Comparison of ENCODE assay signal across 17 mouse cellular contexts in the genomic region with DNA sequence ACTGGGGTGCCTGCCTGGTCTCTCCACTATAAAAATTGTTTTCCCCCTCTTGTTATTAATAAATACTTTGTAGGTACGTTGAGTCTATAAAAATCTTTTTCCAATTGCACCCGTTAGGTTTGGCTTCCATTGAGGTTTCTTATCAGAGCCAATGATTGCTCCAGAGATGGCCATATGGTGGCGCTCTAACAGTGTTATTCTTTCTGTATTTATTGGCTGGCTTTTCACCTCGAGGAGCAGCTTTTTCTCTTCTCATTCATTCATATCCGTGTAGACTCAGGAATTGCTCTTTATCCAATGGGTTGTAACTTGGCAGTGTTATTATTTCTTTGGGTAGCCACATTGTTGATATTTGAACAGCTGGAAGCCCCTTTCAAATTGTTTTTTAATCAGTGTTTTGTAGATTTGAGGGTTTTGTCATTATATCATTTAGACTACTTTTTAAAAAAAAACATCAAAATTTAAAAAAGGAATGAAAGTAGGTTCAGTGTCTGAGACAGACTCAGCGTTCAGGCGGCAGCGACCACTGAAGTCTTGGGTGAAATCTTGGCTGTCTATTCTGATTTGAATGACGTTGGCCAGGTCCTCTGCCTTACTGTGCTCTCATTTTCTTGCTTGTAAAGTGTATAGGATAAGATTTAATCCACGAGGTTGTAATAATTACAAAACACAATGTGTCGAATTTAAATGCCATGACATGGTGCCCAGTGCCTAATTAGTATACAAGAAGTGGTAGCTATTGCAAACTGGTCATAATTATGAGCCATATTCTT. TPM values are rescaled to one million over a fixed set of nuclear protein-coding genes. Genes with fewer than 3 reads are reported as not detected.
A peak's percentile ranks its signal among the peaks of the same experiment; 100 is the strongest.
DNase-seq lines count a peak whose midpoint lies in the region; ATAC-seq and TF ChIP-seq lines count a peak whose summit lies in the region.
"Had no signal": no experiment of that assay in that cellular context is flagged by ENCODE, and none has a peak within 500 bp of the region (broad histone marks: within the 10 kb centered on the region; RNA-seq: fewer than 3 reads in every experiment).

No protein-coding gene starts in this region.

- H3K27ac ChIP-seq in embryonic facial prominence, embryonic 11.5 days (replicated peaks; ENCODE audit: low read depth, low read length): no peak overlapping the region
- no peak overlapping the region for H3K27ac ChIP-seq in embryonic facial prominence, embryonic 10.5 days (replicated peaks)
- no peak overlapping the region for H3K27ac ChIP-seq in kidney, postnatal 0 days
- no peak overlapping the region for H3K27ac ChIP-seq in midbrain, postnatal 0 days (ENCODE audit: low read depth, low read length)
- H3K27ac ChIP-seq in midbrain, embryonic 14.5 days (replicated peaks; ENCODE audit: low read depth, low read length): no peak overlapping the region
- H3K27ac ChIP-seq in limb, embryonic 14.5 days (replicated peaks; ENCODE audit: low read depth, low read length): no peak overlapping the region
- H3K27ac ChIP-seq: forebrain, embryonic 10.5 days; liver, embryonic 15.5 days; midbrain, embryonic 13.5 days had no signal

- H3K9ac ChIP-seq in embryonic facial prominence, embryonic 11.5 days (replicated peaks; ENCODE audit: low read length): no peak overlapping the region
- no peak overlapping the region for H3K9ac ChIP-seq in kidney, postnatal 0 days (ENCODE audit: low read depth, low read length)
- H3K9ac ChIP-seq in midbrain, postnatal 0 days (replicated peaks; ENCODE audit: low read length, poor library complexity, severe bottlenecking): no peak overlapping the region
- H3K9ac ChIP-seq in midbrain, embryonic 14.5 days (replicated peaks; ENCODE audit: low read length): no peak overlapping the region
- H3K9ac ChIP-seq in limb, embryonic 14.5 days (ENCODE audit: low read depth, low read length, severe bottlenecking): no peak overlapping the region
- H3K9ac ChIP-seq: embryonic facial prominence, embryonic 12.5 days; limb, embryonic 12.5 days; liver, embryonic 15.5 days; midbrain, embryonic 13.5 days had no signal

- no peaks in the 10 kb centered on the region for H3K9me3 ChIP-seq in embryonic facial prominence, embryonic 11.5 days (replicated peaks; ENCODE audit: control insufficient read depth, low read length)
- no peaks in the 10 kb centered on the region for H3K9me3 ChIP-seq in embryonic facial prominence, embryonic 10.5 days
- H3K9me3 ChIP-seq in kidney, postnatal 0 days (replicated peaks; ENCODE audit: low read length): no peaks in the 10 kb centered on the region
- H3K9me3 ChIP-seq in midbrain, postnatal 0 days (ENCODE audit: low read length): no peaks in the 10 kb centered on the region
- H3K9me3 ChIP-seq in midbrain, embryonic 14.5 days (ENCODE audit: control insufficient read depth, low read length): no peaks in the 10 kb centered on the region
- no peaks in the 10 kb centered on the region for H3K9me3 ChIP-seq in limb, embryonic 14.5 days (ENCODE audit: control insufficient read depth, low read length)
- H3K9me3 ChIP-seq: embryonic facial prominence, embryonic 12.5 days; liver, embryonic 15.5 days; midbrain, embryonic 13.5 days had no signal

- TF ChIP-seq CTCF in kidney, postnatal 0 days (IDR thresholded peaks at IDR 0.05; ENCODE audit: low read depth): peak; percentile 51
- TF ChIP-seq CTCF in midbrain, postnatal 0 days (IDR thresholded peaks at IDR 0.05): peak; percentile 54

- H3K4me1 ChIP-seq in embryonic facial prominence, embryonic 11.5 days (ENCODE audit: control insufficient read depth, insufficient read depth, low read length): no peaks in the 10 kb centered on the region
- H3K4me1 ChIP-seq in embryonic facial prominence, embryonic 10.5 days: peaks cover 62% of the 10 kb centered on the region
- H3K4me1 ChIP-seq in kidney, postnatal 0 days (replicated peaks; ENCODE audit: insufficient read depth, low read length): 0 out of 2 replicates have a peak, but pooled peaks cover 9% of the 10 kb centered on the region
- 0 out of 2 replicates have a peak, but pooled peaks cover 2% of the 10 kb centered on the region for H3K4me1 ChIP-seq in midbrain, postnatal 0 days (ENCODE audit: insufficient read depth, low read length)
- H3K4me1 ChIP-seq in midbrain, embryonic 14.5 days (ENCODE audit: control insufficient read depth, insufficient read depth, low read length): no peaks in the 10 kb centered on the region
- peaks cover 34% of the 10 kb centered on the region for H3K4me1 ChIP-seq in limb, embryonic 14.5 days (ENCODE audit: control insufficient read depth, insufficient read depth, low read length)
- H3K4me1 ChIP-seq: liver, embryonic 15.5 days had no signal

- no peaks in the 10 kb centered on the region for H3K27me3 ChIP-seq in embryonic facial prominence, embryonic 11.5 days (ENCODE audit: control insufficient read depth, insufficient read depth, low read length)
- no peaks in the 10 kb centered on the region for H3K27me3 ChIP-seq in embryonic facial prominence, embryonic 10.5 days (replicated peaks; ENCODE audit: low read depth, poor library complexity, severe bottlenecking)
- no peaks in the 10 kb centered on the region for H3K27me3 ChIP-seq in kidney, postnatal 0 days (ENCODE audit: insufficient read depth, low read length)
- H3K27me3 ChIP-seq in midbrain, postnatal 0 days (ENCODE audit: insufficient read depth, low read length): no peaks in the 10 kb centered on the region
- H3K27me3 ChIP-seq in midbrain, embryonic 14.5 days (ENCODE audit: control insufficient read depth, insufficient read depth, low read length): 0 out of 2 replicates have a peak, but pooled peaks cover 4% of the 10 kb centered on the region
- H3K27me3 ChIP-seq in limb, embryonic 14.5 days (ENCODE audit: control insufficient read depth, insufficient read depth, low read length): no peaks in the 10 kb centered on the region
- H3K27me3 ChIP-seq: embryonic facial prominence, embryonic 12.5 days; liver, embryonic 15.5 days; midbrain, embryonic 13.5 days had no signal

- ATAC-seq in embryonic facial prominence, embryonic 11.5 days (replicated peaks; ENCODE audit: insufficient number of reproducible peaks, low FRiP score, low TSS enrichment, low read depth): no peak
- no peak for ATAC-seq in kidney, postnatal 0 days (replicated peaks; ENCODE audit: low FRiP score, low read depth)
- no peak for ATAC-seq in midbrain, postnatal 0 days (ENCODE audit: low FRiP score)
- ATAC-seq in midbrain, embryonic 14.5 days (ENCODE audit: low FRiP score, low TSS enrichment): no peak
- no peak for ATAC-seq in limb, embryonic 14.5 days (ENCODE audit: low FRiP score, low read depth)
- ATAC-seq: midbrain, embryonic 13.5 days had no signal

- H3K4me3 ChIP-seq in embryonic facial prominence, embryonic 11.5 days (ENCODE audit: low read depth, low read length): no peak overlapping the region
- H3K4me3 ChIP-seq in embryonic facial prominence, embryonic 10.5 days: no peak overlapping the region
- no peak overlapping the region for H3K4me3 ChIP-seq in kidney, postnatal 0 days (replicated peaks; ENCODE audit: low read depth, low read length)
- no peak overlapping the region for H3K4me3 ChIP-seq in midbrain, postnatal 0 days (ENCODE audit: low read depth, low read length)
- no peak overlapping the region for H3K4me3 ChIP-seq in midbrain, embryonic 14.5 days (replicated peaks; ENCODE audit: low read depth, low read length)
- no peak overlapping the region for H3K4me3 ChIP-seq in limb, embryonic 14.5 days (replicated peaks; ENCODE audit: low read length)
- H3K4me3 ChIP-seq: embryonic facial prominence, embryonic 12.5 days; forebrain, embryonic 10.5 days; limb, embryonic 12.5 days; liver, embryonic 15.5 days; midbrain, embryonic 13.5 days had no signal

- H3K36me3 ChIP-seq in embryonic facial prominence, embryonic 11.5 days (replicated peaks; ENCODE audit: control insufficient read depth, insufficient read depth, low read depth, low read length): no peaks in the 10 kb centered on the region
- no peaks in the 10 kb centered on the region for H3K36me3 ChIP-seq in embryonic facial prominence, embryonic 10.5 days (replicated peaks)
- no peaks in the 10 kb centered on the region for H3K36me3 ChIP-seq in kidney, postnatal 0 days (ENCODE audit: insufficient read depth, low read length)
- H3K36me3 ChIP-seq in midbrain, postnatal 0 days (ENCODE audit: insufficient read depth, low read length): no peaks in the 10 kb centered on the region
- no peaks in the 10 kb centered on the region for H3K36me3 ChIP-seq in midbrain, embryonic 14.5 days (ENCODE audit: control insufficient read depth, insufficient read depth, low read length)
- no peaks in the 10 kb centered on the region for H3K36me3 ChIP-seq in limb, embryonic 14.5 days (ENCODE audit: control insufficient read depth, insufficient read depth, low read length)
- H3K36me3 ChIP-seq: embryonic facial prominence, embryonic 12.5 days; forebrain, embryonic 10.5 days; limb, embryonic 12.5 days; liver, embryonic 15.5 days; midbrain, embryonic 13.5 days had no signal

- DNase-seq in embryonic facial prominence, embryonic 11.5 days (ENCODE audit: low spot score): peak; percentile 65
- no peak for DNase-seq in embryonic facial prominence, embryonic 10.5 days (ENCODE audit: low spot score)
- peak; percentile 59 for DNase-seq in kidney, postnatal 0 days (ENCODE audit: low spot score)
- DNase-seq in kidney, adult 8-10 months: no peak
- DNase-seq in midbrain, postnatal 0 days (ENCODE audit: low spot score): peak; percentile 33
- no peak for DNase-seq in midbrain, embryonic 14.5 days
- peak; percentile 64 for DNase-seq in limb, embryonic 14.5 days (ENCODE audit: low spot score)
- no peak for DNase-seq in urinary bladder, adult 18-20 months (ENCODE audit: low spot score in 2 of 2)
- DNase-seq: adrenal gland, postnatal 25 days; heart, postnatal 10 days; kidney, postnatal 14 days; thymus, adult 18-20 months had no signal

- 48% methylated on average over 11 of the region's 11 CpGs for WGBS in embryonic facial prominence, embryonic 11.5 days
- WGBS in embryonic facial prominence, embryonic 10.5 days: 60% methylated on average over 11 of the region's 11 CpGs
- 61% methylated on average over 11 of the region's 11 CpGs for WGBS in kidney, postnatal 0 days
- WGBS in midbrain, postnatal 0 days: 55% methylated on average over 11 of the region's 11 CpGs
- WGBS in midbrain, embryonic 14.5 days: 59% methylated on average over 11 of the region's 11 CpGs
- WGBS in limb, embryonic 14.5 days: 26% methylated on average over 11 of the region's 11 CpGs

- no peak for TF ChIP-seq POLR2A in limb, embryonic 14.5 days (IDR thresholded peaks at IDR 0.05; ENCODE audit: borderline replicate concordance, extremely low read depth, insufficient read depth, insufficient read length)

- H3K4me2 ChIP-seq in embryonic facial prominence, embryonic 11.5 days (ENCODE audit: low read depth, low read length): no peak overlapping the region
- no peak overlapping the region for H3K4me2 ChIP-seq in kidney, postnatal 0 days (ENCODE audit: low read length)
- no peak overlapping the region for H3K4me2 ChIP-seq in midbrain, postnatal 0 days (ENCODE audit: low read depth, low read length, poor library complexity, severe bottlenecking)
- no peak overlapping the region for H3K4me2 ChIP-seq in midbrain, embryonic 14.5 days (ENCODE audit: low read length)
- no peak overlapping the region for H3K4me2 ChIP-seq in limb, embryonic 14.5 days (replicated peaks; ENCODE audit: low read depth, low read length, severe bottlenecking)
- H3K4me2 ChIP-seq: embryonic facial prominence, embryonic 12.5 days; limb, embryonic 12.5 days; liver, embryonic 15.5 days; midbrain, embryonic 13.5 days had no signal

RNA-seq across cellular contexts. Expression of gene Llph, which starts 24.2 kb away (rescaled TPM):
- 49.1 and 56.4 TPM in 2 replicates for polyA plus RNA-seq in embryonic facial prominence, embryonic 11.5 days (2014; fragmentation: Nextera tagmentation; extraction: Ambion mirVana)
- polyA plus RNA-seq in embryonic facial prominence, embryonic 10.5 days (2016; fragmentation: Nextera tagmentation; extraction: Ambion mirVana): 68.1 and 70.4 TPM in 2 replicates
- polyA plus RNA-seq in kidney, postnatal 0 days (2015; fragmentation: Nextera tagmentation; extraction: Ambion mirVana): 53.3 and 54.3 TPM in 2 replicates
- 4.0 and 6.2 TPM in 2 replicates for total RNA-seq in midbrain, postnatal 0 days (2014; rRNA removed)
- 34.1 and 40.1 TPM in 2 replicates for polyA plus RNA-seq in midbrain, postnatal 0 days (2015; fragmentation: Nextera tagmentation; extraction: Ambion mirVana)
- polyA plus RNA-seq in midbrain, embryonic 14.5 days (2014; fragmentation: Nextera tagmentation; extraction: Ambion mirVana): 39.6 and 40.7 TPM in 2 replicates
- 16.7 and 34.6 TPM in 2 replicates for polyA plus RNA-seq in limb, embryonic 14.5 days (2012; rRNA removed)
- polyA plus RNA-seq in limb, embryonic 14.5 days (2014; fragmentation: Nextera tagmentation; extraction: Ambion mirVana): 46.0 and 50.9 TPM in 2 replicates

RNA-seq across cellular contexts. Expression of gene Irak3, which starts 49.2 kb away (rescaled TPM):
- 1.7 and 2.0 TPM in 2 replicates for polyA plus RNA-seq in embryonic facial prominence, embryonic 11.5 days (2014; fragmentation: Nextera tagmentation; extraction: Ambion mirVana)
- polyA plus RNA-seq in embryonic facial prominence, embryonic 10.5 days (2016; fragmentation: Nextera tagmentation; extraction: Ambion mirVana): 0.72 and 0.96 TPM in 2 replicates
- polyA plus RNA-seq in kidney, postnatal 0 days (2015; fragmentation: Nextera tagmentation; extraction: Ambion mirVana): 1.5 TPM in 2 replicates
- total RNA-seq in midbrain, postnatal 0 days (2014; rRNA removed): 0.33 and 0.60 TPM in 2 replicates
- 0.17 and 0.19 TPM in 2 replicates for polyA plus RNA-seq in midbrain, postnatal 0 days (2015; fragmentation: Nextera tagmentation; extraction: Ambion mirVana)
- polyA plus RNA-seq in midbrain, embryonic 14.5 days (2014; fragmentation: Nextera tagmentation; extraction: Ambion mirVana): 0.13 and 0.45 TPM in 2 replicates
- polyA plus RNA-seq in limb, embryonic 14.5 days (2012; rRNA removed): 1.9 and 2.5 TPM in 2 replicates
- 3.2 and 3.4 TPM in 2 replicates for polyA plus RNA-seq in limb, embryonic 14.5 days (2014; fragmentation: Nextera tagmentation; extraction: Ambion mirVana)

RNA-seq across cellular contexts. Expression of gene Tmbim4, which starts 49.7 kb away (rescaled TPM):
- polyA plus RNA-seq in embryonic facial prominence, embryonic 11.5 days (2014; fragmentation: Nextera tagmentation; extraction: Ambion mirVana): 68.5 and 76.5 TPM in 2 replicates
- 82.2 and 82.4 TPM in 2 replicates for polyA plus RNA-seq in embryonic facial prominence, embryonic 10.5 days (2016; fragmentation: Nextera tagmentation; extraction: Ambion mirVana)
- polyA plus RNA-seq in kidney, postnatal 0 days (2015; fragmentation: Nextera tagmentation; extraction: Ambion mirVana): 403 and 412 TPM in 2 replicates
- total RNA-seq in midbrain, postnatal 0 days (2014; rRNA removed): 40.5 and 70.6 TPM in 2 replicates
- 109 and 115 TPM in 2 replicates for polyA plus RNA-seq in midbrain, postnatal 0 days (2015; fragmentation: Nextera tagmentation; extraction: Ambion mirVana)
- polyA plus RNA-seq in midbrain, embryonic 14.5 days (2014; fragmentation: Nextera tagmentation; extraction: Ambion mirVana): 104 and 107 TPM in 2 replicates
- 84.1 and 103 TPM in 2 replicates for polyA plus RNA-seq in limb, embryonic 14.5 days (2012; rRNA removed)
- 94.1 and 106 TPM in 2 replicates for polyA plus RNA-seq in limb, embryonic 14.5 days (2014; fragmentation: Nextera tagmentation; extraction: Ambion mirVana)

Comparison
In these comparisons a context has a peak if more than half of its experiments do, and no peak if none do; other contexts are left out.
1. DNase-seq: peak in embryonic facial prominence, embryonic 11.5 days (single experiment), kidney, postnatal 0 days (single experiment), midbrain, postnatal 0 days (single experiment) and limb, embryonic 14.5 days (single experiment); none in embryonic facial prominence, embryonic 10.5 days (single experiment), kidney, adult 8-10 months (0 of 2), midbrain, embryonic 14.5 days (single experiment) and urinary bladder, adult 18-20 months (0 of 2).